ENCODE assay signal across 11 mouse cellular contexts in genomic region chr11:19111916-19112575, GRCm38 (mm10).
DNase-seq lines count a peak whose midpoint lies in the region; ATAC-seq and TF ChIP-seq lines count a peak whose summit lies in the region.
"Had no signal": no experiment of that assay in that cellular context is flagged by ENCODE, and none has a peak within 500 bp of the region (broad histone marks: within the 10 kb centered on the region; RNA-seq: fewer than 3 reads in every experiment).

No protein-coding gene starts in this region.

- TF ChIP-seq EP300 in MEL (IDR thresholded peaks at IDR 0.05; ENCODE audit: low read depth in 1 of 2, low read length in 2 of 2) = peak in 1 of 2 experiments; percentile 22; a peak in 1 of 4 replicates
- peak; percentile 52; the same call in 1 of the 2 replicates for TF ChIP-seq EP300 in lung, postnatal 0 days (IDR thresholded peaks at IDR 0.05)

- H3K27me3 ChIP-seq in hindbrain, embryonic 15.5 days = no peaks in the 10 kb centered on the region
- no peaks in the 10 kb centered on the region for H3K27me3 ChIP-seq in hindbrain, embryonic 12.5 days
- peaks cover 6 to 16% of the 10 kb centered on the region in 2 experiments for H3K27me3 ChIP-seq in MEL (ENCODE audit: control insufficient read depth in 1 of 2, insufficient read depth in 2 of 2, low read length in 2 of 2)
- no peaks in the 10 kb centered on the region for H3K27me3 ChIP-seq in lung, postnatal 0 days (replicated peaks; ENCODE audit: insufficient read depth, low read length)
- H3K27me3 ChIP-seq in limb, embryonic 10.5 days (ENCODE audit: low read depth, poor library complexity, severe bottlenecking) = no peaks in the 10 kb centered on the region
- H3K27me3 ChIP-seq: embryonic facial prominence, embryonic 13.5 days had no signal

- 45% methylated on average over 7 of the region's 7 CpGs for WGBS in hindbrain, embryonic 15.5 days
- 47% methylated on average over 7 of the region's 7 CpGs for WGBS in hindbrain, embryonic 12.5 days
- WGBS in lung, postnatal 0 days = 17% methylated on average over 7 of the region's 7 CpGs
- 56% methylated on average over 7 of the region's 7 CpGs for WGBS in limb, embryonic 10.5 days

- no peak overlapping the region for H3K4me2 ChIP-seq in hindbrain, embryonic 15.5 days
- H3K4me2 ChIP-seq in hindbrain, embryonic 12.5 days (replicated peaks) = no peak overlapping the region
- no peak overlapping the region for H3K4me2 ChIP-seq in lung, postnatal 0 days (replicated peaks; ENCODE audit: low read depth, low read length)
- H3K4me2 ChIP-seq: embryonic facial prominence, embryonic 13.5 days had no signal

- no peak for TF ChIP-seq POLR2A in MEL (IDR thresholded peaks at IDR 0.05; ENCODE audit: control insufficient read depth in 1 of 2, insufficient read depth in 1 of 2, low read depth in 1 of 2, low read length in 2 of 2, poor library complexity in 1 of 2)

- no peak for TF ChIP-seq RAD21 in MEL (IDR thresholded peaks at IDR 0.05; ENCODE audit: low read depth, low read length)

- no peaks in the 10 kb centered on the region for H3K36me3 ChIP-seq in hindbrain, embryonic 15.5 days
- H3K36me3 ChIP-seq in hindbrain, embryonic 12.5 days = no peaks in the 10 kb centered on the region
- peaks cover 0 to 7% of the 10 kb centered on the region in 2 experiments; a peak in 2 of 4 replicates for H3K36me3 ChIP-seq in MEL (ENCODE audit: control insufficient read depth in 1 of 2, insufficient read depth in 2 of 2, low read length in 2 of 2)
- no peaks in the 10 kb centered on the region for H3K36me3 ChIP-seq in lung, postnatal 0 days (ENCODE audit: insufficient read depth, low read length)
- no peaks in the 10 kb centered on the region for H3K36me3 ChIP-seq in limb, embryonic 10.5 days
- H3K36me3 ChIP-seq: embryonic facial prominence, embryonic 13.5 days; G1E had no signal

- H3K9ac ChIP-seq in hindbrain, embryonic 15.5 days = no peak overlapping the region
- no peak overlapping the region for H3K9ac ChIP-seq in hindbrain, embryonic 12.5 days
- H3K9ac ChIP-seq in MEL (ENCODE audit: control insufficient read depth, low read depth, low read length, poor library complexity, severe bottlenecking) = no peak overlapping the region
- H3K9ac ChIP-seq in lung, postnatal 0 days (replicated peaks; ENCODE audit: low read depth) = no peak overlapping the region
- H3K9ac ChIP-seq: embryonic facial prominence, embryonic 13.5 days had no signal

- no peaks in the 10 kb centered on the region for H3K9me3 ChIP-seq in hindbrain, embryonic 15.5 days
- H3K9me3 ChIP-seq in hindbrain, embryonic 12.5 days (replicated peaks) = no peaks in the 10 kb centered on the region
- no peaks in the 10 kb centered on the region for H3K9me3 ChIP-seq in MEL (replicated peaks; ENCODE audit: insufficient read depth, low read length)
- H3K9me3 ChIP-seq in lung, postnatal 0 days (ENCODE audit: low read length) = no peaks in the 10 kb centered on the region
- H3K9me3 ChIP-seq in limb, embryonic 10.5 days (replicated peaks) = no peaks in the 10 kb centered on the region
- H3K9me3 ChIP-seq: embryonic facial prominence, embryonic 13.5 days; G1E had no signal

- H3K27ac ChIP-seq in hindbrain, embryonic 15.5 days (replicated peaks) = no peak overlapping the region
- no peak overlapping the region for H3K27ac ChIP-seq in hindbrain, embryonic 12.5 days
- peak overlapping the region; percentile 35; the same call in 1 of the 2 replicates for H3K27ac ChIP-seq in MEL (ENCODE audit: control insufficient read depth, low read depth, low read length)
- no peak overlapping the region for H3K27ac ChIP-seq in lung, postnatal 0 days (ENCODE audit: low read length)
- H3K27ac ChIP-seq in limb, embryonic 10.5 days = no peak overlapping the region
- H3K27ac ChIP-seq: embryonic facial prominence, embryonic 13.5 days had no signal

- peak; percentile 68; the same call in 1 of the 2 replicates for ATAC-seq in hindbrain, embryonic 15.5 days (ENCODE audit: low FRiP score, low read depth)
- no peak for ATAC-seq in hindbrain, embryonic 12.5 days (ENCODE audit: low FRiP score)
- ATAC-seq in lung, postnatal 0 days = peak; percentile 56
- ATAC-seq: inflammation-experienced regulatory T-cells, adult 6 months had no signal

- no peak for TF ChIP-seq CTCF in MEL (IDR thresholded peaks at IDR 0.05 in 2 of 3, conservative IDR thresholded peaks at IDR 0.05 in 1 of 3; ENCODE audit: control insufficient read depth in 1 of 3, insufficient read depth in 1 of 3, low read depth in 2 of 3, low read length in 3 of 3, poor library complexity in 1 of 3, severe bottlenecking in 1 of 3)
- no peak for TF ChIP-seq CTCF in lung, postnatal 0 days (IDR thresholded peaks at IDR 0.05)

- no peak overlapping the region for H3K4me3 ChIP-seq in hindbrain, embryonic 15.5 days
- no peak overlapping the region for H3K4me3 ChIP-seq in hindbrain, embryonic 12.5 days
- H3K4me3 ChIP-seq in MEL (ENCODE audit: control insufficient read depth in 1 of 2, insufficient read depth in 1 of 2, low read depth in 2 of 2, low read length in 2 of 2) = no peak overlapping the region
- H3K4me3 ChIP-seq in lung, postnatal 0 days (ENCODE audit: low read depth, low read length) = no peak overlapping the region
- H3K4me3 ChIP-seq in limb, embryonic 10.5 days = no peak overlapping the region
- H3K4me3 ChIP-seq: embryonic facial prominence, embryonic 13.5 days had no signal

- H3K79me2 ChIP-seq in MEL (ENCODE audit: control insufficient read depth, insufficient read depth, low read length, poor library complexity) = no peaks in the 10 kb centered on the region

- H3K4me1 ChIP-seq in hindbrain, embryonic 15.5 days (replicated peaks) = 0 out of 2 replicates have a peak, but pooled peaks cover 6% of the 10 kb centered on the region
- H3K4me1 ChIP-seq in hindbrain, embryonic 12.5 days = 0 out of 2 replicates have a peak, but pooled peaks cover 3% of the 10 kb centered on the region
- peaks cover 0 to 8% of the 10 kb centered on the region in 2 experiments; a peak in 2 of 4 replicates for H3K4me1 ChIP-seq in MEL (ENCODE audit: control insufficient read depth in 1 of 2, insufficient read depth in 2 of 2, low read length in 2 of 2)
- no peaks in the 10 kb centered on the region for H3K4me1 ChIP-seq in lung, postnatal 0 days (ENCODE audit: insufficient read depth, low read depth, low read length)
- 0 out of 2 replicates have a peak, but pooled peaks cover 3% of the 10 kb centered on the region for H3K4me1 ChIP-seq in limb, embryonic 10.5 days

- peak; percentile 68 for DNase-seq in MEL (ENCODE audit: low read depth, low spot score)
- DNase-seq in fibroblast of lung, adult 2 months (ENCODE audit: low read depth) = peak; percentile 56
- peak; percentile 69 for DNase-seq in lung, postnatal 0 days (ENCODE audit: low spot score)
- DNase-seq in cerebellum, adult 11-12 months = no peak
- DNase-seq in B cell, adult 2 months = no peak
- no peak for DNase-seq in limb, embryonic 10.5 days (ENCODE audit: low spot score)

TF ChIP-seq in MEL, 35 proteins besides CTCF, POLR2A, EP300 and RAD21:
- TF ChIP-seq ETS1 (IDR thresholded peaks at IDR 0.05; ENCODE audit: low read depth, low read length) (peak; percentile 33; the same call in 1 of the 2 replicates), ZMIZ1 (IDR thresholded peaks at IDR 0.05; ENCODE audit: low read depth, low read length) (no peak), E2F4 (IDR thresholded peaks at IDR 0.05; ENCODE audit: borderline replicate concordance, low read depth, low read length) (no peak), MAX (IDR thresholded peaks at IDR 0.05; ENCODE audit: low read length) (peak; percentile 38; the same call in 1 of the 2 replicates), MYB (IDR thresholded peaks at IDR 0.05; ENCODE audit: low read depth, low read length) (no peak)

Comparison
In these comparisons a context has a peak if more than half of its experiments do, and no peak if none do; other contexts are left out.
1. DNase-seq: peak in MEL (single experiment), fibroblast of lung, adult 2 months (single experiment) and lung, postnatal 0 days (single experiment); none in cerebellum, adult 11-12 months (single experiment), B cell, adult 2 months (0 of 2) and limb, embryonic 10.5 days (single experiment).